Mouse (Mus musculus): ENCODE data around the gene Pax8. TPM values are rescaled to one million over a fixed set of nuclear protein-coding genes. Genes with fewer than 3 reads are reported as not detected.

The Pax8 gene
- total RNA-seq, 2 experiments from 2014 or later = 0.34 to 22.9 TPM

- DNase-seq (ENCODE audit: low spot score in 2 of 2) = no peak
Observed at GRCm38 (mm10) chr2:24417564-24417963, 57.8 kb downstream of the Pax8 start.

DNA sequence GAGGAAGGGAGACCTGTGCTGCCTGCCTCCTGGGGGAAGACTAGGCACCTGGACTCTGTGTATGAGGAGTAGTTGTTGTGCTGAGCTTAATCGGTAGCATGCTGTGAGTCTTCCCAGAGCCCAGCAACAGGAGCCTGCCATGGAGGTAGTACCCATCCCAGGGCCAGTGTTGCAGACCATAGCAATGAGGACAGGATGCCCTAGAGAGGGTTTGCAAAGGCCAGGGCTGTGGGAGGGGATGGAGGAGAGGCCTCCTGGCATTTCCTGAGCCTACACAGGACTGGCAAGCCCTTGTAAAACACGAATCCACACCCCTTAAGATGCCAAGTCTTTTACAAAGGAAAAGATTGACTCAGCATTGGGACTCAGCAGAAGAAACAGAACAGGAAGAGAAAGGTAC is 58.3 kb downstream of the Pax8 start:
- DNase-seq (ENCODE audit: low spot score in 2 of 2) = no peak

DNA sequence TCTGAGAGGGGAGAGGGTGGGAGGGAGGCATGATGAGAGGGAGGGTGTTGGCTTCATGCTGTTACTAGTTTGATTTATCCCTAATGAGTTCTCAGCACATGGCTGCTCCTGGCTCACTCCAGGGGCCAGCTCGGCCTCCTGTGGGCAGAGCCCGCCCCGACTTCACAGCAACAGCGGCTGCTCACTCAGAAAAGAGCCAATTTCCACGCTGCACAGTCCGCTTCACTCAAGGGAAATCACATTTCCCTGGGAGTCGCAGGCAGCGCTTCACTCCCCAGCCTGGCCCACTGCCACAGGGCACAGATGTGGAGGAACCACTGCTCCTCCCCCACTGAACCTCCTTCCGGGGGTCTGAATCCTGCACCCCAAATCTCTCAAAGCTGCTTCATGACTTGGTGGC is 58.7 kb downstream of the Pax8 start:
- DNase-seq (ENCODE audit: low spot score in 2 of 2) = no peak

- DNase-seq (ENCODE audit: low spot score in 2 of 2) = no peak
Observed at GRCm38 (mm10) chr2:24413677-24414076, 61.7 kb downstream of the Pax8 start.

GRCm38 (mm10) chr2:24413172-24413571 is 62.2 kb downstream of the Pax8 start:
- no peak for DNase-seq (ENCODE audit: low spot score in 2 of 2)

GRCm38 (mm10) chr2:24409166-24409565 is 66.2 kb downstream of the Pax8 start:
- peak in 1 of 2 experiments; percentile 31 for DNase-seq (ENCODE audit: low spot score in 2 of 2)

- no peak for DNase-seq (ENCODE audit: low spot score in 2 of 2)
Observed at GRCm38 (mm10) chr2:24407701-24408485, 67.5 kb downstream of the Pax8 start.

DNA sequence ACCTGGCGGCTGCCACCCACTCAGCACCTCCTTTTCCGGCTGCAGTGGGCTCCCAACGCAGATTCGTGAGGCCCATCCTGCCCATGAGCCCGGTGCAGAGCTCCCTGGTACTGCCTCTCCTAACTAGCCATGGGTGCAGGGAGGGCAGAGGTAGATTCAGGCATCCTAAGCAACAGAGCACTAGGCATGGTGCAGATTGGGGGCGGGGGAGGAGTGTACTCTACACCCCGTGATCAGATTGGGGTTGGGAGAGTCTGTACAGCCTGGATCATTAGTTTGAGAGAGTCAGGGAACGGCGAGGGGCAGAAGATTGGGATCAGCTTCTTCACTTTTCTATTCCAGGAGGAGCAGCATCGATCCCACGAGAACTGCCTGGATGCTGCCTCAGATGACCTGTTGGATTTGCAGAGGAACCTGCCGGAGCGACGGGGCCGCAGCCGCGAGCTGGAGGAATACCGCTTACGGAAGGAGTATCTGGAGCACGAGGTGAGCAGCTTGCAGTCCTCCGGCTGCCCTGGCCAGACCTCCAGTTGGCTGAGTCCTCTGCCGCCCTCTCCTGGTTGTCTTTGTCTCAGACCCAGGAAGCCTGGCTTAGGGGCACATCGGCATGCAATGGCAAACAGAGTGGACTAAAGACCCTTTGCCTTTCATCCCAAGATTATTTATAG is 69.9 kb downstream of the Pax8 start:
- peak; percentile 26 to 50 for DNase-seq (ENCODE audit: low spot score in 2 of 2)

- DNase-seq (ENCODE audit: low spot score in 2 of 2) = no peak
Observed at GRCm38 (mm10) chr2:24400711-24401110, 74.7 kb downstream of the Pax8 start.

GRCm38 (mm10) chr2:24397115-24397514 is 78.3 kb downstream of the Pax8 start:
- no peak for DNase-seq (ENCODE audit: low spot score in 2 of 2)

DNA sequence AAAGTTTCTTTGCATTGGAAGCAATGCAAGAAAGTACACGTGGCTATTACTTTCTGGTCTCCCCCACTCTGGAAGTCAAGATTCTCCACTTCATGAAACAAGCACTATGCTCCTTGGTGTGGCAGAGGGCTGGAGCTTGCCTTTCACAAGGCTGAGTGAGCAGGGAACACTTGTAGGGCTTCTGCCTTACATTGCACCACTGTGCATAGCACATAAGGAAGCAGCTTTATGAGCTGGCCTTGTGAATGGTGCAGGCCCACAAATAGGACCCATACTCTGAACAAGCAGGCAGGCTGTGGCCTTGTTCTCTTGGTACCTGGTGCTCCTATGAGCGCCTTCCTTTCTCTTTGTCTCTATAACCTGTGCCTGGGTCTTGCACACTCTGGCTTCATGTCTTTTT is 82.1 kb downstream of the Pax8 start:
- no peak for DNase-seq (ENCODE audit: low spot score in 2 of 2)

GRCm38 (mm10) chr2:24387361-24388283 is 87.8 kb downstream of the Pax8 start:
- no peak for DNase-seq (ENCODE audit: low spot score in 2 of 2)

- no peak for DNase-seq (ENCODE audit: low spot score in 2 of 2)
Observed at GRCm38 (mm10) chr2:24386964-24387320, 88.5 kb downstream of the Pax8 start.

GRCm38 (mm10) chr2:24386158-24386963 is 89.0 kb downstream of the Pax8 start:
- DNase-seq (ENCODE audit: low spot score in 2 of 2) = no peak

- DNase-seq (ENCODE audit: low spot score in 2 of 2) = no peak
Observed at GRCm38 (mm10) chr2:24385111-24385961, 90.1 kb downstream of the Pax8 start.

DNA sequence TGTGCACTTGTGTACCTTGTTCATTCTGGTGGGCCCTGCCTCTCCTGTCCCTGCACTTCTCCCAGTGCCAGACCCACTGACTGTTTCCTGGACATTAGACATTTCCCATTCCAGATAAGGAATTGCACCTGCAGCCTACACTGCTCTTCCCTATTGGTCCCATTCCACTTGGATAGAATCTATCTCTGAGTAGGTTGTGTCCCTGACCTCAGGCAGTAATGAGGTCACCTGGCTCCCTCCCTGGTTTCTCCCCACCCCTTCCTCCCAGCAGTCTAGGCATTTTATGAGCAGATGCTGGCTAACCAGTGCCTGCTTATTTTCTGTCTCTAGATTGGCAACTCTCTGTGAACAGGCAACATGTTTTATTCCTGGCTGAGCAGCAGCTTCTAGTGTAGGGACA is 91.0 kb downstream of the Pax8 start:
- no peak for DNase-seq (ENCODE audit: low spot score in 2 of 2)

DNA sequence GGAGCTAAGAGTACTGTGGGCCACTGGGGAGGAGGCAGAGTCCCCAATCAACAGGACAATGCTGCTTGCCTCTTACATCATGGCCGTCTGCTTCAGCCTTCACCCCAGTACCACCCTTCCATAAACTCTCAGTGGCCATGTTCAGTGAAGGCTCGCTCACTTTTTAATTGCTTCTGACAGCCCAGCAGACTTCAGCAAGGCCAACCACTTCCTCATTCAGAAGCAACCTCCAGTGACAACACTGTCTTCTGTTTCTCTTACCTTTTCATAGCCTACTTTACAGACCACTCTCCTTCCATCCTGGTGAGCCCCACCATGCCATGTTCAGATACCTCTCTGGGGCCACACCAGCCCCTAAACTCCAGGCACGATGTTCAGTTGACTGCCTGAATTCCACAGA is 91.8 kb downstream of the Pax8 start:
- no peak for DNase-seq (ENCODE audit: low spot score in 2 of 2)

DNA sequence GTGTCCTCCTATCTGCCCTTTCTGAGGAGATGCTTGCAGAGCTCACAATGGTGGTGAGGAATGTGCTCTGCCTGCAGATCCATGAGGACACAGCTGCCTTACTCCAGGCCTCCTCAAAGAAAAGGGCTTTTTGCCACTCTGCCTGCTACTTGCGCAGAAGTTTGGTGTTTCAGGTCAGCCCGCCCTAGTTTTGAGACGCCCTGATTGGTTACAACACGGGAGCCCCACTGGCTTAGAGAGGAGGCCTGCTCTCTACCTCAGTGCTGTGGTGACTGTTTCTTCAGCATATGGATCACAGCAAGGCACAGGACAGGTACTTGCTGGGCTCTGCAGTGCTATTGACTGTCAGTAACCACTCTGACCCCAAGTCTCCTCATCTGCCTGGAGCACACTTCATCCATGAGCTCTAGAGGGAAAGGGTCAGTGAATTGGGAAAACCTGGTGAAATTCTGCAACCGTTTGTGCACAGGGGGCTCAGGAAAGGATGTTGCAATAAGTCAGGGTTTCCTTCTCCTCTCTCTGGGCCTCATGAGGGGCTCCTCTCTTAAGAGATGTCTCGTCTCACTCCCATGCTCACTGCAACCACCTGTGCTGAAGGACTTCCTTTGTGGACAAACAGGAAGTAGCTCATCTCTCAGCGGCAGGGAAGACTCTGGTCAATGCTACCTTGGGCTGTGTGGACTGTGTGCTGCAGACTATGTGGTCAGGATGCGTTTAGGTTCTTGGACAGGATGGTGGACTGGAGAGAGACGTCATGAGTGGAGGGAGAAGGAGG is 92.8 kb downstream of the Pax8 start:
- no peak for DNase-seq (ENCODE audit: low spot score in 2 of 2)

GRCm38 (mm10) chr2:24378747-24379450 is 96.5 kb downstream of the Pax8 start:
- no peak for DNase-seq (ENCODE audit: low spot score in 2 of 2)

Data from adrenal gland, postnatal 4 days (tissue).